Mouse (Mus musculus) testis, adult 2 months (tissue): ENCODE results near the gene Ptpdc1. TPM values are rescaled to one million over a fixed set of nuclear protein-coding genes. Genes with fewer than 3 reads are reported as not detected.

Source experiments
- H3K27ac ChIP-seq: fragments of 200-500 bp; 2 replicates; pipeline ENCODE4 v1.5.1; 2012; ENCODE audit warnings: low read depth, low read length; ENCODE audit not compliant: control insufficient read depth, insufficient read depth
- H3K27me3 ChIP-seq: fragments of 200-500 bp; 2 replicates; pipeline ENCODE4 v1.6.1; 2012; ENCODE audit warnings: mild to moderate bottlenecking, low read length, moderate library complexity; ENCODE audit not compliant: control insufficient read depth, insufficient read depth
- H3K36me3 ChIP-seq: fragments of 200-500 bp; 2 replicates; pipeline ENCODE4 v1.6.1; 2012; ENCODE audit warnings: mild to moderate bottlenecking, low read length; ENCODE audit not compliant: control insufficient read depth, insufficient read depth
- H3K4me1 ChIP-seq: fragments of 200-500 bp; 2 replicates; pipeline ENCODE4 v1.6.1; 2012; ENCODE audit warnings: low read length; ENCODE audit not compliant: control insufficient read depth, insufficient read depth
- H3K4me3 ChIP-seq: fragments of 200-500 bp; 2 replicates; pipeline ENCODE4 v1.5.1; 2012; ENCODE audit warnings: low read depth, mild to moderate bottlenecking, low read length, moderate library complexity, mixed read lengths; ENCODE audit not compliant: control insufficient read depth
- CTCF ChIP-seq: fragments of 200-500 bp; IDR thresholded peaks from 2 replicates; pipeline ENCODE4 v1.5.1; 2012; ENCODE audit warnings: low read depth, mild to moderate bottlenecking, inconsistent platforms, low read length, moderate library complexity; ENCODE audit not compliant: control insufficient read depth, insufficient read depth, insufficient replicate concordance
- POLR2A ChIP-seq: fragments of 200-500 bp; IDR thresholded peaks from 2 replicates; pipeline ENCODE4 v1.6.1; 2012; ENCODE audit warnings: low read depth, mild to moderate bottlenecking, inconsistent platforms, low read length, moderate library complexity; ENCODE audit not compliant: control insufficient read depth
- polyA plus RNA-seq: library from polyadenylated mRNA; depleted of rRNA; stranded (reverse); fragments of >200 nt; gene quantifications from 2 replicates; pipeline ENCODE4 v1.2.3, GENCODE M21; 2012

The Ptpdc1 gene
- polyA plus RNA-seq, 1 experiment, result 38.7 TPM

GRCm38 (mm10) chr13:48603296-48603695 is 22.2 kb downstream of the Ptpdc1 start:
- TF ChIP-seq CTCF, result no peak
- TF ChIP-seq POLR2A, result no peak
- Histone ChIP-seq H3K4me3 (no peak overlapping the region), H3K4me1 (no peaks in the 10 kb centered on the region), H3K36me3 (peaks cover 3% of the 10 kb centered on the region), H3K27ac (no peak overlapping the region), H3K27me3 (no peaks in the 10 kb centered on the region)

- no peak overlapping the region for H3K27ac ChIP-seq
- TF ChIP-seq POLR2A, result no peak
- TF ChIP-seq CTCF, result no peak
- no peaks in the 10 kb centered on the region for H3K27me3 ChIP-seq
- no peak overlapping the region for H3K4me3 ChIP-seq
- H3K36me3 ChIP-seq, result peaks cover 4% of the 10 kb centered on the region
- H3K4me1 ChIP-seq, result no peaks in the 10 kb centered on the region
These were observed 30.9 kb downstream of the Ptpdc1 start for GRCm38 (mm10) chr13:48594605-48595004.

DNA sequence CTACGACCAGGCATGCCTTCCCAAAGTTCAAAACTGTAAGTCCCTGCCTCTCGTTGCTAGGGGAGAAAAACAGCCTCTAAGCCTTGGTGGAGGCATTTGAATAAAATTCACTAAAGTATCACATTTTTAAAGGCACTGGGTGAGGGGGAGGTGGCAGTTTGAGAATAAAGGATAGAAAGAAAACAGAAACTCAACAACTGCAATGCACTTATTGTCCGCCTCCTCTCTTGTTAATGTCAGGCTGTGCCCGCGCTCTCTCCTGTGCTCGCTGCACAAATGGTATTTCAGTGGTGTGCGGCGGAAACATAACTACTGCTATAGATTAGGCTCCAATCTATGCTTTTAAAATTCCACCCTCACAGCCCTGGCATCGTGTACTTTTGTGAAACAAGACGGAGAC is 31.4 kb downstream of the Ptpdc1 start:
- no peak overlapping the region for H3K27ac ChIP-seq
- peaks cover 4% of the 10 kb centered on the region for H3K36me3 ChIP-seq
- H3K27me3 ChIP-seq, result no peaks in the 10 kb centered on the region
- H3K4me1 ChIP-seq, result no peaks in the 10 kb centered on the region
- TF ChIP-seq POLR2A (no peak), CTCF (no peak)
- H3K4me3 ChIP-seq, result no peak overlapping the region

GRCm38 (mm10) chr13:48593181-48593580 is 32.3 kb downstream of the Ptpdc1 start:
- Histone ChIP-seq H3K4me1 (no peaks in the 10 kb centered on the region), H3K27me3 (no peaks in the 10 kb centered on the region), H3K27ac (no peak overlapping the region), H3K36me3 (peaks cover 5% of the 10 kb centered on the region), H3K4me3 (no peak overlapping the region)
- TF ChIP-seq POLR2A (no peak), CTCF (no peak)

- no peaks in the 10 kb centered on the region for H3K27me3 ChIP-seq
- no peaks in the 10 kb centered on the region for H3K4me1 ChIP-seq
- TF ChIP-seq POLR2A, result no peak
- no peak for TF ChIP-seq CTCF
- H3K27ac ChIP-seq, result no peak overlapping the region
- H3K4me3 ChIP-seq, result no peak overlapping the region
- H3K36me3 ChIP-seq, result peaks cover 4% of the 10 kb centered on the region
These were observed 34.7 kb downstream of the Ptpdc1 start for GRCm38 (mm10) chr13:48590743-48591142.

DNA sequence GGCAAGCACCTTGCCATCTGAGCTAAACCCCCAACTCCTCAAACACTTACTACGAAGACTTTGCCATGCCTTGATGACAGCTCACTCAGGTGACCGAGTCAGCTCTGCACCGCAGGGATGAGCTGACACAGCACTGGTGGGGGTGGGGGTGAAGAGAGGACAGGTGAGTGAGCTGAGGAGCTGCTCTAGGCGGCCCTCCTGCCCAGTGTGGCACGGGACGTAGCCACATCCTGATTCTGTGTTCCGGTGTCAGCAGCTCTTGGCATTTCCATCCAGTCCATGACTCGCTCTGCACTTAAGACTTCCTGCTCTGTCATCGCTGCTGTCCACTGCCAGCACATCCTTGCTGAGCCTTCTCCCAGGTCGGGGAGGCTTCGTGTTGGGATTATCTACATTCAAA is 38.1 kb downstream of the Ptpdc1 start:
- Histone ChIP-seq H3K27me3 (no peaks in the 10 kb centered on the region), H3K4me3 (no peak overlapping the region)
- TF ChIP-seq POLR2A (no peak), CTCF (no peak)

DNA sequence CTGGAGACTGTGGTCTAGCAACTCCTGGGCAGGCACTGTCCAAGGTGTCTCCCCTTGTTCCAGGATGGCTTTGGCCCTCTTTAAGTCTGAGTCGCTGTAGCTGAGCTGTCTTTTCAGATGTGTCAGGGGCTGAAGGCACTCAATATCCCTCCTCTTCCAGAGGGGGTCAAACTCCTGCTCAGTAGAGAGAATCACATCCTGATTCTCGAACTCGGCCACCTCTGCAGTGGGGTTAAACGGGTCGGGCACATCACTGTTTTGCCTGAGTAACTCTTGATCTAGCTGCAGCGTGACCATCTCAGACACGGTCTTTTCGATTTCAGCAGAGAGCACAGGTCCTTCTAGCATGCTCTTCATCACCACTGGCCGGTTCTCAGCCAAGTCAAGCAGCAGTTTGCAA is 39.0 kb downstream of the Ptpdc1 start:
- no peaks in the 10 kb centered on the region for H3K27me3 ChIP-seq
- no peak overlapping the region for H3K27ac ChIP-seq
- H3K36me3 ChIP-seq, result peaks cover 3% of the 10 kb centered on the region
- TF ChIP-seq CTCF (no peak), POLR2A (no peak)
- no peaks in the 10 kb centered on the region for H3K4me1 ChIP-seq
- H3K4me3 ChIP-seq, result no peak overlapping the region

More for the DNA sequence above, 38.1 kb downstream of the Ptpdc1 start:
- H3K36me3 ChIP-seq, result peaks cover 5% of the 10 kb centered on the region
- no peak overlapping the region for H3K27ac ChIP-seq
- H3K4me1 ChIP-seq, result no peaks in the 10 kb centered on the region

- no peaks in the 10 kb centered on the region for H3K27me3 ChIP-seq
- H3K36me3 ChIP-seq, result peaks cover 3% of the 10 kb centered on the region; the same call in 1 of the 2 replicates
- no peak for TF ChIP-seq POLR2A
- no peak for TF ChIP-seq CTCF
- no peak overlapping the region for H3K27ac ChIP-seq
- H3K4me3 ChIP-seq, result no peak overlapping the region
- no peaks in the 10 kb centered on the region for H3K4me1 ChIP-seq
These were observed 39.7 kb downstream of the Ptpdc1 start for GRCm38 (mm10) chr13:48585786-48586185.
